Mouse (Mus musculus): ENCODE measurements around the gene Ak1. TPM values are rescaled to one million over a fixed set of nuclear protein-coding genes. Genes with fewer than 3 reads are reported as not detected.
A peak's percentile ranks its signal among the peaks of the same experiment; 100 is the strongest.

The Ak1 gene
- polyA plus RNA-seq, 1 experiment = 0.08 TPM

GRCm38 (mm10) chr2:32607262-32607947 lies 14.2 kb upstream of the Ak1 start:
- peak overlapping the region; percentile 70 for H3K4me3 ChIP-seq (replicated peaks)
- peaks cover 69% of the 10 kb centered on the region for H3K4me1 ChIP-seq (ENCODE audit: control insufficient read depth)
- 0 out of 2 replicates have a peak, but pooled peaks cover 2% of the 10 kb centered on the region for H3K9me3 ChIP-seq (ENCODE audit: control insufficient read depth, low read length)
- no peak for TF ChIP-seq TAL1 (IDR thresholded peaks at IDR 0.05; ENCODE audit: low read length)
- TF ChIP-seq GATA1 (IDR thresholded peaks at IDR 0.05; ENCODE audit: low read length) = no peak
- H3K36me3 ChIP-seq (ENCODE audit: control insufficient read depth) = peaks cover 5% of the 10 kb centered on the region
- no peaks in the 10 kb centered on the region for H3K27me3 ChIP-seq (ENCODE audit: control insufficient read depth)

DNA sequence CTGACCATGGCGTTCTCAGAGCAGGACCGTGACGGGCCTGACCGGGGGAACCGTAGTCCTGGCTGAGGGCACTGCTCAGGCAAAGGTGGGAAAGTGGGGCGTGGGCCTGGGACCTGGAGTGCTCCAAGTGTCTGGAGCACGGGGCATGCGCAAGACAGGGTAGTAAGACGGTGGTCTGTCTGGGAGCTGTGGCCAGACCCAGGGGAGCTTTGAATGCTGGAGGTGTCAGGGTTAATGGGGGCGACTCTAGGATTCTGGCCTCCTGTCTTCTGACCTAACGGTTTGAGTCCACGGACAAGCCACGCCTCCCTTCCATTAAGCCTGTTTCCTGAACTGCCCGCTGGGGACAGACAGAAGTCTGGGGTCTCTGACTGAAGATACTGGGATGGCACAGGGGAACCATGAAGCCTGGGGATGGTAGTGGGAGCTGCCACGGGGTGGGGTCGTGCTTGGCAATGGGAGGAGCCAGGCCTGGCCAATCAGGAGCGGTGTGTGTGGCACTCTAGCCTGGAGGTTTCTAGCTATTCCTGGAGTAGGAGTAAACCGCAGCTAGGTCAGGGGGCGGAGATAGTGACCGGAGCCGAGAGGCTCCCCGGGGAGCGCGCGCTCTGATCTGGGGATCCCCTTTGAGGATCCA lies 13.3 kb upstream of the Ak1 start:
- peaks cover 12% of the 10 kb centered on the region for H3K36me3 ChIP-seq (ENCODE audit: control insufficient read depth)
- H3K4me3 ChIP-seq (replicated peaks) = peak overlapping the region; percentile 70
- H3K9me3 ChIP-seq (ENCODE audit: control insufficient read depth, low read length) = 0 out of 2 replicates have a peak, but pooled peaks cover 2% of the 10 kb centered on the region
- H3K4me1 ChIP-seq (ENCODE audit: control insufficient read depth) = peaks cover 65% of the 10 kb centered on the region
- no peak for TF ChIP-seq GATA1 (IDR thresholded peaks at IDR 0.05; ENCODE audit: low read length)
- no peak for TF ChIP-seq TAL1 (IDR thresholded peaks at IDR 0.05; ENCODE audit: low read length)
- no peaks in the 10 kb centered on the region for H3K27me3 ChIP-seq (ENCODE audit: control insufficient read depth)

- peaks cover 65% of the 10 kb centered on the region for H3K4me1 ChIP-seq (ENCODE audit: control insufficient read depth)
- H3K36me3 ChIP-seq (ENCODE audit: control insufficient read depth) = peaks cover 17% of the 10 kb centered on the region
- H3K27me3 ChIP-seq (ENCODE audit: control insufficient read depth) = no peaks in the 10 kb centered on the region
These were observed 12.7 kb upstream of the Ak1 start for GRCm38 (mm10) chr2:32608778-32609435.

DNA sequence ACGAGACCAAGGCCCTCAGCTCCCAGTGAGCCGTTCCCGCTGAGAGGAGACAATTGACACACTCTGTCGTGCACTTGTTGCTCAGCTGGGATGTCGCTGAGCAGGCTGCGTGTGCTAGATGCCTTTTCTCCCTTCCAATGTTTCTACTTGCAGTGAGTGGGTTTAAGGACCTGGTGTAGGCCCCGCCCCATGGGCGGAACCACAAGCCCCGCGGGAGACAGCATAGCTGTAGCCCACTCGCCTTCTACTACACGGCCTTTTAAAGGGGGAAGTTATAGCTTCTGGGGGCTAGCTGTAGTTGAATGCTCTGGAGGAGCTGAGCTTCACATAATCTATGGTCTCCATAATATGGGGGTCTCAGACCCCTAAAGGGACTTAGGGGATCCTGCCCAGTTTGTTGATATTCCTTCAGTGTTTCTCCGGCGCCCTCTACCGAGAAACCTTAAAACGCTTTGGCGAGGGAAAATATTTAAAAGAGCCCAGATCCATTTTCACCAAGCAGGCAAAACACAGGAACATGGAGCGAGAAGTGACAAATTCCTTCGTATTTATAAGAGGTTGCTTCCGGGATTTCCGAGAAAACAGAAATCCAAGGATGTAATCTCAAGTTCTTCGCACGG lies 10.8 kb upstream of the Ak1 start:
- Histone ChIP-seq H3K9me3 (ENCODE audit: control insufficient read depth, low read length) (0 out of 2 replicates have a peak, but pooled peaks cover 2% of the 10 kb centered on the region), H3K36me3 (ENCODE audit: control insufficient read depth) (peaks cover 29% of the 10 kb centered on the region), H3K4me1 (ENCODE audit: control insufficient read depth) (peaks cover 65% of the 10 kb centered on the region), H3K4me3 (replicated peaks) (peak overlapping the region; percentile 55), H3K27me3 (ENCODE audit: control insufficient read depth) (no peaks in the 10 kb centered on the region)
- no peak for TF ChIP-seq TAL1 (IDR thresholded peaks at IDR 0.05; ENCODE audit: low read length)
- no peak for TF ChIP-seq GATA1 (IDR thresholded peaks at IDR 0.05; ENCODE audit: low read length)

More at GRCm38 (mm10) chr2:32608778-32609435, 12.7 kb upstream of the Ak1 start:
- H3K9me3 ChIP-seq (ENCODE audit: control insufficient read depth, low read length) = 0 out of 2 replicates have a peak, but pooled peaks cover 2% of the 10 kb centered on the region
- H3K4me3 ChIP-seq (replicated peaks) = peak overlapping the region; percentile 70
- no peak for TF ChIP-seq TAL1 (IDR thresholded peaks at IDR 0.05; ENCODE audit: low read length)
- TF ChIP-seq GATA1 (IDR thresholded peaks at IDR 0.05; ENCODE audit: low read length) = no peak

GRCm38 (mm10) chr2:32612274-32612673 lies 9.3 kb upstream of the Ak1 start:
- no peaks in the 10 kb centered on the region for H3K27me3 ChIP-seq (ENCODE audit: control insufficient read depth)
- H3K4me1 ChIP-seq (ENCODE audit: control insufficient read depth) = peaks cover 51% of the 10 kb centered on the region
- peaks cover 3% of the 10 kb centered on the region; the same call in 1 of the 2 replicates for H3K9me3 ChIP-seq (ENCODE audit: control insufficient read depth, low read length)
- TF ChIP-seq GATA1 (IDR thresholded peaks at IDR 0.05; ENCODE audit: low read length) (no peak), TAL1 (IDR thresholded peaks at IDR 0.05; ENCODE audit: low read length) (no peak)
- peaks cover 36% of the 10 kb centered on the region for H3K36me3 ChIP-seq (ENCODE audit: control insufficient read depth)
- no peak overlapping the region for H3K4me3 ChIP-seq (replicated peaks)

DNA sequence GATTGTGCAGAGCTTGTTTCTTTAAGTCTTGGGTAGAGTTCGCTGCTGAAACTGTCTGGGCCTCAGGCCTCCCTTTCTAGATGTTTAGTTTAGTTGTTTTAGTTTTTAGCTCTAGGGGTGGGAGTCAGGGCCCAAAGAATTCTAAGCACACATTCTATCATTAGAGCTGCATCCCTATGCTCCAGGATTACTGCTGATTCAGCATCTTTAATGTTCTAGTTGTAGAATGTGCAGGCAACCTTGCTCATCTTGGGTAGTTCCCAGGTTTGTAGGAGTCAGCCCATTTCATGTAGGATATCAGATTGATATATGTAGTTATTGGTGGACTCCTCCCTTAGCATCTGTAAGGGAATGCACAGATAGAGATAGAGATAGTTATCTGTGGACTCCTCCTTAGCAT lies 4.4 kb upstream of the Ak1 start:
- Histone ChIP-seq H3K9me3 (ENCODE audit: control insufficient read depth, low read length) (peaks cover 7% of the 10 kb centered on the region), H3K36me3 (ENCODE audit: control insufficient read depth) (peaks cover 53% of the 10 kb centered on the region), H3K4me1 (ENCODE audit: control insufficient read depth) (peaks cover 19% of the 10 kb centered on the region), H3K27me3 (ENCODE audit: control insufficient read depth) (no peaks in the 10 kb centered on the region), H3K4me3 (replicated peaks) (no peak overlapping the region)
- TF ChIP-seq TAL1 (IDR thresholded peaks at IDR 0.05; ENCODE audit: low read length) = no peak
- no peak for TF ChIP-seq GATA1 (IDR thresholded peaks at IDR 0.05; ENCODE audit: low read length)

DNA sequence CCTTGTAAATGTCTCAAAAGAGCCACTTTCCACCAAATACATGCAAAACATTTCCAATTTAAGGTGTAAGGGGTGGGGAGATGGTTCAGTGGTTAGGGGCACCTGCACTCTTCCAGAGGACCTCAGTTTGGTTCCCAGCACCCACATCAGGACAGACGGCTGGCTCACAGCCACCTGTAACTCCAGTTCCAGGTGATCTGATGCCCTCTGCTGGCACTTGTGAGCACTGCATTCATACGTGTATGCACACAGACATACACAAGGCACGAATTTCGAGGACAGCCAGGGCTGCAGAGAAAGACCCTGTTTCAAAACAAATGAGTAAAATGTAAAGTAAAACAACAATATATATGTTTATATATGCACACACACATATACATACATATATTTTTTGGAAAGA lies 4.0 kb upstream of the Ak1 start:
- H3K4me1 ChIP-seq (ENCODE audit: control insufficient read depth) = peaks cover 15% of the 10 kb centered on the region
- TF ChIP-seq GATA1 (IDR thresholded peaks at IDR 0.05; ENCODE audit: low read length) (no peak), TAL1 (IDR thresholded peaks at IDR 0.05; ENCODE audit: low read length) (no peak)
- peaks cover 49% of the 10 kb centered on the region for H3K36me3 ChIP-seq (ENCODE audit: control insufficient read depth)
- H3K4me3 ChIP-seq (replicated peaks) = no peak overlapping the region
- no peaks in the 10 kb centered on the region for H3K27me3 ChIP-seq (ENCODE audit: control insufficient read depth)
- peaks cover 5% of the 10 kb centered on the region for H3K9me3 ChIP-seq (ENCODE audit: control insufficient read depth, low read length)

GRCm38 (mm10) chr2:32618051-32618450 lies 3.5 kb upstream of the Ak1 start:
- H3K36me3 ChIP-seq (ENCODE audit: control insufficient read depth) = peaks cover 46% of the 10 kb centered on the region
- H3K4me1 ChIP-seq (ENCODE audit: control insufficient read depth) = peaks cover 15% of the 10 kb centered on the region
- H3K4me3 ChIP-seq (replicated peaks) = no peak overlapping the region
- peaks cover 5% of the 10 kb centered on the region for H3K9me3 ChIP-seq (ENCODE audit: control insufficient read depth, low read length)
- TF ChIP-seq TAL1 (IDR thresholded peaks at IDR 0.05; ENCODE audit: low read length) = no peak
- no peak for TF ChIP-seq GATA1 (IDR thresholded peaks at IDR 0.05; ENCODE audit: low read length)
- no peaks in the 10 kb centered on the region for H3K27me3 ChIP-seq (ENCODE audit: control insufficient read depth)
